Mouse (Mus musculus): ENCODE measurements around the gene Enpp7. TPM values are rescaled to one million over a fixed set of nuclear protein-coding genes. Genes with fewer than 3 reads are reported as not detected.
A peak's percentile ranks its signal among the peaks of the same experiment; 100 is the strongest.

The Enpp7 gene
- polyA plus RNA-seq, 1 experiment from 2014 or later, result 32.3 TPM

- Histone ChIP-seq H3K4me3 (ENCODE audit: low read depth, low read length) (no peak overlapping the region), H3K4me1 (replicated peaks; ENCODE audit: control insufficient read depth, insufficient read depth, low read length) (no peaks in the 10 kb centered on the region), H3K36me3 (ENCODE audit: control insufficient read depth, insufficient read depth) (no peaks in the 10 kb centered on the region), H3K9me3 (ENCODE audit: control insufficient read depth) (no peaks in the 10 kb centered on the region), H3K4me2 (replicated peaks; ENCODE audit: low read depth) (no peak overlapping the region), H3K9ac (ENCODE audit: low read depth, low read length) (no peak overlapping the region), H3K27me3 (replicated peaks; ENCODE audit: control insufficient read depth, insufficient read depth, low read length) (no peaks in the 10 kb centered on the region), H3K27ac (ENCODE audit: low read depth, low read length) (no peak overlapping the region)
- WGBS, result 51% methylated on average over 3 of the region's 3 CpGs
- no peak for ATAC-seq
- no peak for TF ChIP-seq CTCF (IDR thresholded peaks at IDR 0.05; ENCODE audit: low read depth)
These were observed 27.3 kb upstream of the Enpp7 start for GRCm38 (mm10) chr11:118960649-118961048.

DNA sequence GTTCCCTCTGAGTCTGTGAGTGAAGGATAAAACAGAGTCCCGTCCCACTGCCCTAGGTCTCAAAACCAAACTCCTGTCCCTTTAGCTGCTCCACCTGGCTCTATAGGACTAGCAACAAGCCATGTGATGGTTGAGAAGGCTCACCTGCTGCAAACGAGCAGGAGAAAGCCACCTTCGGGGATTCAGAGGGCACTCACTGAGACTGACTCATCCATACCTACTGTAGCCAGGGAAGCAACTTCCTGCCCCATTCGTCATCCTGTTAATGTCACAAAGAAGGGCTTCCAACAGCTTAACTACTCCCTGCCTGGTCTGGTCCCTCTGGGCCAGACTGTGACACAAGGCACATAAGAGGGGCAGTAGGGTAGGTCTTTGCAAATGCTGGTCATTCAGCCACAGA is 25.5 kb upstream of the Enpp7 start:
- Histone ChIP-seq H3K36me3 (ENCODE audit: control insufficient read depth, insufficient read depth) (no peaks in the 10 kb centered on the region), H3K27ac (ENCODE audit: low read depth, low read length) (no peak overlapping the region), H3K4me1 (replicated peaks; ENCODE audit: control insufficient read depth, insufficient read depth, low read length) (no peaks in the 10 kb centered on the region), H3K9ac (ENCODE audit: low read depth, low read length) (no peak overlapping the region), H3K9me3 (ENCODE audit: control insufficient read depth) (no peaks in the 10 kb centered on the region), H3K4me2 (replicated peaks; ENCODE audit: low read depth) (no peak overlapping the region), H3K27me3 (replicated peaks; ENCODE audit: control insufficient read depth, insufficient read depth, low read length) (no peaks in the 10 kb centered on the region), H3K4me3 (ENCODE audit: low read depth, low read length) (no peak overlapping the region)
- WGBS, result 44% methylated on average over 4 of the region's 4 CpGs
- TF ChIP-seq CTCF (IDR thresholded peaks at IDR 0.05; ENCODE audit: low read depth), result no peak
- ATAC-seq, result no peak

DNA sequence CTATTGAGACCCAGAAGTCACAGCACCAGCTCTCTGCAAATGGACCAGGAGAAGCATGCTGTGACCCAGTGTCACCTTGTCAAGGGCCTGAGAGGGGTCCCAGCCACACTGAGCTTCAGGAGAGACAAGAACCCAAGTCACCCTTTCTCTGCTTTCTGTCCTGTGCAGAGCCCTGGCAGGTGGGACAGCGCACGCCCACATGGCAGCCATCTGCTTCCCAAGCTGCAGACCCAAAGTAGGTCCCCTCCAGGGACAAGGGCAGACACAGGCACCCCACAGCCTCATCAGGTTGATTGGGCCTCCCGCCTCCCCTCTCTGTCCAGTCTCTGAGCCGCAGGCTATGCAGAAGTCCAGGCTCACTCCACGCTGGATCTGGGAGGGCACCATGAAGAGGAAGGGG is 24.1 kb upstream of the Enpp7 start:
- no peak overlapping the region for H3K4me2 ChIP-seq (replicated peaks; ENCODE audit: low read depth)
- no peaks in the 10 kb centered on the region for H3K4me1 ChIP-seq (replicated peaks; ENCODE audit: control insufficient read depth, insufficient read depth, low read length)
- no peaks in the 10 kb centered on the region for H3K36me3 ChIP-seq (ENCODE audit: control insufficient read depth, insufficient read depth)
- no peak overlapping the region for H3K9ac ChIP-seq (ENCODE audit: low read depth, low read length)
- H3K27ac ChIP-seq (ENCODE audit: low read depth, low read length), result no peak overlapping the region
- no peaks in the 10 kb centered on the region for H3K27me3 ChIP-seq (replicated peaks; ENCODE audit: control insufficient read depth, insufficient read depth, low read length)
- no peak for ATAC-seq
- no peak for TF ChIP-seq CTCF (IDR thresholded peaks at IDR 0.05; ENCODE audit: low read depth)
- 81% methylated on average over 5 of the region's 5 CpGs for WGBS
- no peak overlapping the region for H3K4me3 ChIP-seq (ENCODE audit: low read depth, low read length)
- no peaks in the 10 kb centered on the region for H3K9me3 ChIP-seq (ENCODE audit: control insufficient read depth)

- ATAC-seq, result no peak
- Histone ChIP-seq H3K36me3 (ENCODE audit: control insufficient read depth, insufficient read depth) (no peaks in the 10 kb centered on the region), H3K4me2 (replicated peaks; ENCODE audit: low read depth) (no peak overlapping the region), H3K4me1 (replicated peaks; ENCODE audit: control insufficient read depth, insufficient read depth, low read length) (no peaks in the 10 kb centered on the region), H3K27me3 (replicated peaks; ENCODE audit: control insufficient read depth, insufficient read depth, low read length) (no peaks in the 10 kb centered on the region), H3K4me3 (ENCODE audit: low read depth, low read length) (no peak overlapping the region), H3K9ac (ENCODE audit: low read depth, low read length) (no peak overlapping the region), H3K9me3 (ENCODE audit: control insufficient read depth) (no peaks in the 10 kb centered on the region), H3K27ac (ENCODE audit: low read depth, low read length) (no peak overlapping the region)
- WGBS, result 38% methylated on average over 7 of the region's 7 CpGs
- TF ChIP-seq CTCF (IDR thresholded peaks at IDR 0.05; ENCODE audit: low read depth), result no peak
These were observed 22.9 kb upstream of the Enpp7 start for GRCm38 (mm10) chr11:118965078-118965477.

DNA sequence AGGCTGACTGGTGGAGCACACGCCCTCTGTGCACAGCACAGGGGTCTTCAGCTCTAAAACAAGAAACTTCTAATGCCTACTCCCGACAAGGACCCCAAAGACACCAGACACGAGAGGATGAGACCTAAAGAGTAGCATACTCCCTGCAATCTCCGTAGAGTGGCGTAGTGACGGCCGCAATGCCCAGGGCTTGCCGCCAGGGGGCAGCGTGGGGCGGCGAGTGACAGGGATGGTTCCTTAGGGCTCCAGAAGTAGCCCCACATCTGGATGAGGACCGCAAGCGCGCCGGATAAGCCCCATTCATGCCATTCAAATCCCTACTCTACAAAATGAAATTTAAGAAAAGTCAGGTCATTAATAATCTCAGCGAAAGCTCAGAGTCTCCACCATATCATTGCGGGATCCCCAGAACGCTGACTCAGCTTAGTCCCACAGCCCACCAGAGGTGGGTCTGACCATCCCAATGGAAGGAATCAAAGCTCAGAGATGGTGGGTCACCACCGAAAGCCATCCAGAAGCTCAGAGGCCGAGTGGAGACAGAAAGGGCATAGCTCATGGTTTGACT is 16.4 kb upstream of the Enpp7 start:
- 39% methylated on average over 20 of the region's 20 CpGs for WGBS

DNA sequence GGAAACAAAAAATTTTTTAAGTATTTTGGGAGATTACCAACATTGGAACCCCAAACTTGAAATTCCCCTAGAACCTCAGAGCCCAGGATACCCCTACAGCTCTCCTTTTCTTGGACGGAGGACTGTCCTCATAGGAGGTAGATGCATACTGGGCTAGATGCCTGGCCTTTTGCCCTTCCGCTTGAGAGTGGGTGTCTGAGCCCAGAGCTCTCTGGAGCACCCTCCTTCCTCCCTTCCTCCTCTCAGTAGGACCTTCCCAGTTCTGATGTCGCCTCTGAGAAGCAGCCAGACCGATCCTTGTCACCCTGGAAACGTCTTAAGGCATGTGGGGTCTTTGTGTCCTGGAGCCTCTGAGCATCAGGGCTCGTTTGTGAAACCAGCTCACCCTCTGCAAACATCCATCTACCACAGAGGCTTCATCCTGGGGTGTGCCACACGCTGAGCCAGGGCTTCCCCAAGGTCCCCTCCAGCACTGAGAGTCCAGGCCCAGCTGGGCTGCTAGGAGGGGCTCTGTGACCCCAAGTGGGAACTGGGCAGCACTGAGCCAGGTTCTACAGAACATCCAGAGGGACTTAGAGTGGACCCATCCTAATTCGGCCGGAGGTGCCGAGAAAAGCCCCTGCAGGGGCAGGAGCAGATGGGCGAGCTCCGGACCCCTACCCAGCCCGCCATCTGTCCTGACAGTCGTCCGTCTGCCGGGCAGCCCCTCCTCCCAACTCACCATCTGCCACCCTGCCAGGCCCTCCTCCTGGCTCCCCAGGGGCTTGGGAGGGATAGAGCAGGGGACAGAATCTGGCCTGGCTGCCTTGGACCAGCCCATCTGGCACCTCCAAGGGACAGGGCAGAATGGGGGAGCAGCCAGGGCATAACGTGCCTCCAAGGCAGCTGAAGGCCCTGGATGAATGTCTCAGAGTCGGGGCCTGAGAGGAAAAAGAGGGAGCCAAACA is 15.3 kb upstream of the Enpp7 start:
- TF ChIP-seq CTCF (IDR thresholded peaks at IDR 0.05; ENCODE audit: low read depth), result no peak
- Histone ChIP-seq H3K36me3 (ENCODE audit: control insufficient read depth, insufficient read depth) (no peaks in the 10 kb centered on the region), H3K4me3 (ENCODE audit: low read depth, low read length) (no peak overlapping the region), H3K27me3 (replicated peaks; ENCODE audit: control insufficient read depth, insufficient read depth, low read length) (no peaks in the 10 kb centered on the region; the same call in 1 of the 2 replicates), H3K4me2 (replicated peaks; ENCODE audit: low read depth) (no peak overlapping the region), H3K9ac (ENCODE audit: low read depth, low read length) (no peak overlapping the region), H3K27ac (ENCODE audit: low read depth, low read length) (no peak overlapping the region), H3K9me3 (ENCODE audit: control insufficient read depth) (no peaks in the 10 kb centered on the region), H3K4me1 (replicated peaks; ENCODE audit: control insufficient read depth, insufficient read depth, low read length) (0 out of 2 replicates have a peak, but pooled peaks cover 6% of the 10 kb centered on the region)
- WGBS, result 60% methylated on average over 18 of the region's 18 CpGs
- no peak for ATAC-seq

More for the DNA sequence above, 16.4 kb upstream of the Enpp7 start:
- ATAC-seq, result no peak
- no peaks in the 10 kb centered on the region for H3K9me3 ChIP-seq (ENCODE audit: control insufficient read depth)
- no peak overlapping the region for H3K9ac ChIP-seq (ENCODE audit: low read depth, low read length)
- H3K4me1 ChIP-seq (replicated peaks; ENCODE audit: control insufficient read depth, insufficient read depth, low read length), result 0 out of 2 replicates have a peak, but pooled peaks cover 6% of the 10 kb centered on the region
- H3K4me3 ChIP-seq (ENCODE audit: low read depth, low read length), result no peak overlapping the region
- no peaks in the 10 kb centered on the region for H3K36me3 ChIP-seq (ENCODE audit: control insufficient read depth, insufficient read depth)
- H3K27me3 ChIP-seq (replicated peaks; ENCODE audit: control insufficient read depth, insufficient read depth, low read length), result no peaks in the 10 kb centered on the region; the same call in 1 of the 2 replicates
- no peak overlapping the region for H3K27ac ChIP-seq (ENCODE audit: low read depth, low read length)
- TF ChIP-seq CTCF (IDR thresholded peaks at IDR 0.05; ENCODE audit: low read depth), result peak; percentile 89
- no peak overlapping the region for H3K4me2 ChIP-seq (replicated peaks; ENCODE audit: low read depth)

All from intestine, postnatal 0 days (tissue).